Mouse (Mus musculus) leukemia stem cell, adult 10-12 weeks (primary cell): ENCODE measurements around the gene Snap91. TPM values are rescaled to one million over a fixed set of nuclear protein-coding genes. Genes with fewer than 3 reads are reported as not detected.

ENCODE experiments used
- polyA plus RNA-seq: library from polyadenylated mRNA; stranded (reverse); fragments of >175 nt; gene quantifications from 2 replicates; pipeline ENCODE4 v1.2.3, GENCODE M21; 2012; ENCODE audit warnings: low replicate concordance

Snap91 gene
- not detected in 2 replicates for polyA plus RNA-seq

GRCm38 (mm10) chr9:86880113-86880972 lies at the start of gene Snap91:
Snap91 (minus strand) TSS chr9:86880654.

GRCm38 (mm10) chr9:86742959-86743911 lies 137.2 kb downstream of the Snap91 start, which contains the start of gene Prss35:
Prss35 (plus strand) TSS chr9:86743649.

Other genes with a start within 250 kb of the Snap91 start
- 1.9 and 4.6 TPM in 2 replicates for gene Me1, start 184.7 kb downstream of the Snap91 start, polyA plus RNA-seq
- not detected in 2 replicates for gene Prss35, start 137.0 kb downstream of the Snap91 start, polyA plus RNA-seq
- not detected in 2 replicates for gene Ripply2, start 134.9 kb upstream of the Snap91 start, polyA plus RNA-seq
- 5.3 and 12.0 TPM in 2 replicates for gene Cyb5r4, start 141.4 kb upstream of the Snap91 start, polyA plus RNA-seq